Mouse (Mus musculus) small intestine, adult 2 months (tissue): ENCODE measurements around the gene Pik3cb.

Source experiments
- CTCF ChIP-seq: fragments of 200-500 bp; IDR thresholded peaks from 2 replicates; pipeline ENCODE4 v1.5.1; 2012; ENCODE audit warnings: low read depth, mild to moderate bottlenecking, control low read depth, inconsistent platforms, low read length, moderate library complexity, mixed read lengths; ENCODE audit not compliant: insufficient replicate concordance, insufficient read length; ENCODE audit errors: extremely low read depth
- POLR2A ChIP-seq: fragments of 200-500 bp; IDR thresholded peaks from 2 replicates; pipeline ENCODE4 v1.6.1; 2012; ENCODE audit warnings: low read depth, mild to moderate bottlenecking, control low read depth, inconsistent platforms, low read length, moderate library complexity

- TF ChIP-seq CTCF (no peak), POLR2A (no peak)
Observed at GRCm38 (mm10) chr9:99048724-99049250, 91.6 kb downstream of the Pik3cb start.
